Mouse (Mus musculus) cerebellum, postnatal 14 days (tissue): Measurements from ENCODE around the gene Tab1.

Experiments
- DNase-seq, 2 experiments: peaks; one replicate each; pipeline ENCODE4 v3.0.0; 2021; ENCODE audit warnings: mixed read lengths in 2 of 2

The Tab1 gene

GRCm38 (mm10) chr15:80163716-80164115 is 30.8 kb downstream of the Tab1 start:
- no peak for DNase-seq

- DNase-seq: peak; percentile 84 to 85
Observed at GRCm38 (mm10) chr15:80165396-80165795, 32.5 kb downstream of the Tab1 start.

- DNase-seq: no peak
Observed at GRCm38 (mm10) chr15:80169484-80169883, 36.6 kb downstream of the Tab1 start.

GRCm38 (mm10) chr15:80170357-80170756 is 37.4 kb downstream of the Tab1 start:
- DNase-seq: peak in 1 of 2 experiments; percentile 68

GRCm38 (mm10) chr15:80171286-80171685 is 38.4 kb downstream of the Tab1 start:
- DNase-seq: no peak

- DNase-seq: no peak
Observed at GRCm38 (mm10) chr15:80171791-80172190, 38.9 kb downstream of the Tab1 start.

- peak; percentile 81 to 82 for DNase-seq
Observed at GRCm38 (mm10) chr15:80173001-80173771, 40.3 kb downstream of the Tab1 start, which contains the start of gene Mgat3. TSS of gene Mgat3 (plus strand) at chr15:80173721.

GRCm38 (mm10) chr15:80173781-80174597 is 41.1 kb downstream of the Tab1 start:
- DNase-seq: peak; percentile 75 to 82

GRCm38 (mm10) chr15:80174598-80174875 is 41.6 kb downstream of the Tab1 start:
- DNase-seq: peak; percentile 53 to 63

- DNase-seq: peak in 1 of 2 experiments; percentile 76
Observed at GRCm38 (mm10) chr15:80175316-80175715, 42.4 kb downstream of the Tab1 start.

- no peak for DNase-seq
Observed at GRCm38 (mm10) chr15:80175756-80176155, 42.8 kb downstream of the Tab1 start.

- no peak for DNase-seq
Observed at GRCm38 (mm10) chr15:80181561-80181960, 48.6 kb downstream of the Tab1 start.

- DNase-seq: no peak
Observed at GRCm38 (mm10) chr15:80182072-80182700, 49.3 kb downstream of the Tab1 start.

- DNase-seq: no peak
Observed at GRCm38 (mm10) chr15:80188927-80189326, 56.0 kb downstream of the Tab1 start.

GRCm38 (mm10) chr15:80190075-80190474 is 57.1 kb downstream of the Tab1 start:
- no peak for DNase-seq

GRCm38 (mm10) chr15:80191585-80192245 is 58.8 kb downstream of the Tab1 start:
- no peak for DNase-seq

GRCm38 (mm10) chr15:80192246-80192585 is 59.3 kb downstream of the Tab1 start:
- no peak for DNase-seq

GRCm38 (mm10) chr15:80192847-80193246 is 59.9 kb downstream of the Tab1 start:
- DNase-seq: no peak

GRCm38 (mm10) chr15:80199556-80199955 is 66.6 kb downstream of the Tab1 start:
- no peak for DNase-seq

- no peak for DNase-seq
Observed at GRCm38 (mm10) chr15:80202111-80202775, 69.3 kb downstream of the Tab1 start.

- DNase-seq: no peak
Observed at GRCm38 (mm10) chr15:80203406-80203805, 70.5 kb downstream of the Tab1 start.

- peak; percentile 42 for DNase-seq
Observed at GRCm38 (mm10) chr15:80206057-80206565, 73.2 kb downstream of the Tab1 start.
